Mouse (Mus musculus): ENCODE data around the gene Zfp655.

- TF ChIP-seq CTCF (IDR thresholded peaks at IDR 0.05; ENCODE audit: insufficient read depth, low read depth, low read length) (no peak), POLR2A (IDR thresholded peaks at IDR 0.05; ENCODE audit: insufficient read depth, low read depth, low read length) (no peak)
Observed at GRCm38 (mm10) chr5:145230641-145231040, 874 bp upstream of the Zfp655 start.

All from olfactory bulb, adult 2 months (tissue).